Mouse (Mus musculus) G1E (cell line): ENCODE data around the gene Fancf. TPM values are rescaled to one million over a fixed set of nuclear protein-coding genes. Genes with fewer than 3 reads are reported as not detected.

Experiments
- ATAC-seq: 2 replicates; pipeline ENCODE4 v1.8.0; 2016; ENCODE audit warnings: mild to moderate bottlenecking; ENCODE audit not compliant: insufficient number of reproducible peaks, poor library complexity, low FRiP score, severe bottlenecking; ENCODE audit errors: extremely low read depth
- DNase-seq: peaks from one replicate; pipeline ENCODE4 v3.0.0; 2012; ENCODE audit warnings: low spot score
- H3K27me3 ChIP-seq: 2 replicates; pipeline ENCODE4 v1.6.1; 2012; ENCODE audit warnings: mild to moderate bottlenecking, low read length, inconsistent platforms; ENCODE audit not compliant: insufficient read depth
- H3K36me3 ChIP-seq: replicated peaks from 2 replicates; pipeline ENCODE3; 2012; ENCODE audit warnings: mild to moderate bottlenecking, inconsistent platforms
- H3K4me1 ChIP-seq: 2 replicates; pipeline ENCODE4 v1.6.1; 2012; ENCODE audit warnings: low read depth, low read length, inconsistent platforms, mixed read lengths; ENCODE audit not compliant: insufficient read depth
- H3K4me3 ChIP-seq: 2 replicates; pipeline ENCODE4 v1.5.1; 2012; ENCODE audit warnings: low read depth, mild to moderate bottlenecking, inconsistent platforms, low read length, moderate library complexity, mixed read lengths
- H3K9me3 ChIP-seq: replicated peaks from 2 replicates; pipeline ENCODE4 v1.6.1; 2012; ENCODE audit warnings: inconsistent platforms
- CTCF ChIP-seq: IDR thresholded peaks from 2 replicates; pipeline ENCODE4 v1.5.1; 2012; ENCODE audit warnings: low read depth, low read length, inconsistent platforms, mixed read lengths
- GATA1 ChIP-seq: IDR thresholded peaks from 2 replicates; pipeline ENCODE4 v1.6.1; 2012; ENCODE audit warnings: borderline replicate concordance, low read length, inconsistent platforms, mixed read lengths
- GATA2 ChIP-seq: IDR thresholded peaks from 2 replicates; pipeline ENCODE4 v1.6.1; 2012; ENCODE audit warnings: low read depth, low read length, inconsistent platforms, borderline replicate concordance
- POLR2AphosphoS5 ChIP-seq: IDR thresholded peaks from 2 replicates; pipeline ENCODE4 v1.6.1; 2012; ENCODE audit warnings: low read depth, low read length, inconsistent platforms; ENCODE audit not compliant: insufficient replicate concordance
- TAL1 ChIP-seq: conservative IDR thresholded peaks from 2 replicates; pipeline ENCODE4 v1.6.1; 2012; ENCODE audit warnings: low read depth, low read length, inconsistent platforms, mixed read lengths
- polyA plus RNA-seq: library from polyadenylated mRNA; stranded (reverse); fragments of >175 nt; gene quantifications from 2 replicates; pipeline ENCODE4 v1.2.3, GENCODE M21; 2012
- total RNA-seq, 2 experiments: library from RNA; stranded (forward) in 1 of 2; stranded (reverse) in 1 of 2; fragments of 200-1000 nt in 1 of 2; fragments of >200 nt in 1 of 2; fragmentation: Nextera tagmentation in 1 of 2; gene quantifications; 2 replicates each; pipeline ENCODE4 v1.2.3; 2014 to 2017

Fancf gene
- total RNA-seq (2014; fragmentation: Nextera tagmentation) (13.9 and 20.4 TPM in 2 replicates), total RNA-seq (2017) (18.3 and 24.3 TPM in 2 replicates), polyA plus RNA-seq (12.6 and 13.9 TPM in 2 replicates)

GRCm38 (mm10) chr7:51862097-51862492 lies at the start of gene Fancf:
Fancf (minus strand) TSS chr7:51862267.
- H3K36me3 ChIP-seq = peaks cover 46% of the 10 kb centered on the region
- ATAC-seq (peak; percentile 99), DNase-seq (peak; percentile 93)
- H3K4me3 ChIP-seq = peak within 1 kb of the TSS; percentile 88
- no peaks in the 10 kb centered on the region for H3K9me3 ChIP-seq
- TF ChIP-seq POLR2AphosphoS5 = no peak; the same call in 1 of the 2 replicates
- TF ChIP-seq GATA2 = no peak
- no peak for TF ChIP-seq TAL1
- TF ChIP-seq CTCF = no peak
- TF ChIP-seq GATA1 = no peak
- H3K27me3 ChIP-seq = no peaks in the 10 kb centered on the region
- H3K4me1 ChIP-seq = peaks cover 55% of the 10 kb centered on the region

GRCm38 (mm10) chr7:51899066-51899465 lies 37.0 kb upstream of the Fancf start:
- TF ChIP-seq TAL1 (no peak), CTCF (no peak), POLR2AphosphoS5 (no peak), GATA1 (no peak), GATA2 (no peak)
- Histone ChIP-seq H3K4me1 (no peaks in the 10 kb centered on the region), H3K27me3 (no peaks in the 10 kb centered on the region), H3K36me3 (peaks cover 4% of the 10 kb centered on the region), H3K9me3 (no peaks in the 10 kb centered on the region), H3K4me3 (no peak overlapping the region)
- no peak for ATAC-seq
- DNase-seq = no peak

- TF ChIP-seq TAL1 (no peak), CTCF (no peak), GATA1 (no peak), POLR2AphosphoS5 (no peak), GATA2 (no peak)
- Histone ChIP-seq H3K4me3 (no peak overlapping the region), H3K27me3 (no peaks in the 10 kb centered on the region), H3K9me3 (no peaks in the 10 kb centered on the region), H3K4me1 (no peaks in the 10 kb centered on the region; the same call in 1 of the 2 replicates), H3K36me3 (peaks cover 4% of the 10 kb centered on the region)
- ATAC-seq = no peak
- no peak for DNase-seq
Measured at GRCm38 (mm10) chr7:51894939-51895338, 32.9 kb upstream of the Fancf start.

- DNase-seq = no peak
- Histone ChIP-seq H3K36me3 (peaks cover 4% of the 10 kb centered on the region), H3K4me1 (no peaks in the 10 kb centered on the region; the same call in 1 of the 2 replicates), H3K9me3 (no peaks in the 10 kb centered on the region), H3K4me3 (no peak overlapping the region), H3K27me3 (no peaks in the 10 kb centered on the region)
- TF ChIP-seq POLR2AphosphoS5 (no peak), GATA2 (no peak), TAL1 (no peak), CTCF (no peak), GATA1 (no peak)
- no peak for ATAC-seq
Measured at GRCm38 (mm10) chr7:51894133-51894801, 32.2 kb upstream of the Fancf start.

GRCm38 (mm10) chr7:51893008-51893407 lies 30.9 kb upstream of the Fancf start:
- ATAC-seq (no peak), DNase-seq (no peak)
- H3K36me3 ChIP-seq = no peaks in the 10 kb centered on the region
- no peak for TF ChIP-seq GATA1
- no peak overlapping the region for H3K4me3 ChIP-seq
- no peaks in the 10 kb centered on the region for H3K9me3 ChIP-seq
- H3K27me3 ChIP-seq = no peaks in the 10 kb centered on the region
- peaks cover 3% of the 10 kb centered on the region for H3K4me1 ChIP-seq

GRCm38 (mm10) chr7:51892224-51892965 lies 30.3 kb upstream of the Fancf start:
- Histone ChIP-seq H3K36me3 (no peaks in the 10 kb centered on the region), H3K4me1 (peaks cover 8% of the 10 kb centered on the region), H3K27me3 (no peaks in the 10 kb centered on the region), H3K9me3 (no peaks in the 10 kb centered on the region), H3K4me3 (no peak overlapping the region)
- TF ChIP-seq POLR2AphosphoS5 = no peak
- no peak for TF ChIP-seq TAL1
- no peak for TF ChIP-seq GATA1
- no peak for TF ChIP-seq CTCF
- no peak for TF ChIP-seq GATA2
- DNase-seq (no peak), ATAC-seq (peak; percentile 40)
